Mouse (Mus musculus): ENCODE data around the gene Gm43951. TPM values are rescaled to one million over a fixed set of nuclear protein-coding genes. Genes with fewer than 3 reads are reported as not detected.

Gm43951 gene
- total and polyA plus RNA-seq, 3 experiments: 0.41 to 0.76 TPM; not detected in 1

DNA sequence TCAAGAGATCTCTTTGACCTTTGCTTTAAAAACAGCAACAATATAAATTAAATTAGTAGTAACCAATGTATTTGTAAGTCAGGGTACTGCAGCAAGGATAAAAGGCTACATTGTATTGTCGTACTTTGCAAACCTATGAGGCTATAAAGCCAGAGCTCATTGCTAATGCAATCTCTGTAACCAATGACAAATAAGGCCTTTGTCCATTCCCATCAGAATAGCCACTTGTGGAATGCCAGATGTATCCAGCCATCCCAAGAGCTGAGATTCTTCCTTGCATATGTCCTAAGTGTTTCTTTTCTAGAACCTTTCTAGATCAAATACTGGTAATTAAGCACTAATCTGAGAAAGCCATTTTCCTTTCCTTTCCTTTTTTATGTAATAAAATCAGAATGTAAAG is 15.8 kb downstream of the Gm43951 start:
- no peak overlapping the region for H3K4me3 ChIP-seq (ENCODE audit: low read depth, low read length)
- no peak for DNase-seq (ENCODE audit: low spot score)
- H3K27me3 ChIP-seq (ENCODE audit: insufficient read depth, low read length): no peaks in the 10 kb centered on the region
- peaks cover 65% of the 10 kb centered on the region for H3K36me3 ChIP-seq (replicated peaks)
- no peaks in the 10 kb centered on the region for H3K4me1 ChIP-seq (ENCODE audit: insufficient read depth, low read depth, low read length)
- TF ChIP-seq TAL1 (conservative IDR thresholded peaks at IDR 0.05; ENCODE audit: low read depth, low read length): no peak
- TF ChIP-seq GATA2 (IDR thresholded peaks at IDR 0.05; ENCODE audit: borderline replicate concordance, low read depth, low read length): no peak
- TF ChIP-seq CTCF (IDR thresholded peaks at IDR 0.05; ENCODE audit: low read depth, low read length): no peak
- no peak for TF ChIP-seq POLR2AphosphoS5 (IDR thresholded peaks at IDR 0.05; ENCODE audit: insufficient replicate concordance, low read depth, low read length)
- TF ChIP-seq GATA1 (IDR thresholded peaks at IDR 0.05; ENCODE audit: borderline replicate concordance, low read length): no peak
- no peak for ATAC-seq (ENCODE audit: extremely low read depth, insufficient number of reproducible peaks, low FRiP score, poor library complexity, severe bottlenecking)
- no peaks in the 10 kb centered on the region for H3K9me3 ChIP-seq (replicated peaks)

DNA sequence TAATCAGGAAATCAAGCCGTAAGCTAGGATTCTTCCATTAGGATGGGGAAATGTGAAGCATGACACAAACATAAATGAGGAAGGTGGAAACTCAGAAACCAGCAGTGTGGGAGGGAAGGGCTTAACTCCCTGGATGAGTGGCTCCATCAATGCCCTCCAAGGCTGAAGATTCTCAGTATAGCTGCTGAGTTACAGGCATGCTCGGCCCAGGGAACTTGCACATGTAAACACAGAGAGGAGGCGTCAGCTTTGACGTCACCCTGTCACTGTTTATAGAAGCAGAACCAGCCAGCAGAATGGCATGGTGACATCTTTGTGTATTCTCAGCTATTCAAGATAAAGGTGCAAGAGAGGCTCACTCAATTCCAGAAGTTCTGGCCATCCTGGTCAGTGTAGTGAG is 22.4 kb downstream of the Gm43951 start:
- Histone ChIP-seq H3K27me3 (ENCODE audit: insufficient read depth, low read length) (no peaks in the 10 kb centered on the region), H3K4me1 (ENCODE audit: insufficient read depth, low read depth, low read length) (no peaks in the 10 kb centered on the region), H3K36me3 (replicated peaks) (peaks cover 74% of the 10 kb centered on the region), H3K9me3 (replicated peaks) (no peaks in the 10 kb centered on the region), H3K4me3 (ENCODE audit: low read depth, low read length) (no peak overlapping the region)
- DNase-seq (ENCODE audit: low spot score) (no peak), ATAC-seq (ENCODE audit: extremely low read depth, insufficient number of reproducible peaks, low FRiP score, poor library complexity, severe bottlenecking) (no peak)
- TF ChIP-seq CTCF (IDR thresholded peaks at IDR 0.05; ENCODE audit: low read depth, low read length): no peak

DNA sequence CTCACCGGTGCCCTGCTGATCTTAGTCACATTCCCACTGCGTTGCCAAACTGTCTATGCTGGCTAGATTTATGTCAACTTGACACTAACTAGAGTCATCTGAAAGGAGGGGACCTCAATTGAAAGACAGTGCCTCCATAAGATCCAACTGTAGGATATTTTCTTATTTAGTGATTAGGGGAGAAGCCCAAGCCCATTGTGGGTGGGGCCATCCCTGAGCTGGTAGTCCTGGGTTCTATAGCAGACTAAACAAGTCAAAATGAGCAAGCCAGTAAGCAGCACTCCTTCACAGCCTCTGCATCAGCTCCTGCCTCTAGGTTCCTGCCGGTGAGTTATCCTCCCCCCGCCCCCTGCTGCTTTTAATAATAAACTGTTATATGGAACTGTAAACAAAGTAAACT is 25.5 kb downstream of the Gm43951 start:
- TF ChIP-seq CTCF (IDR thresholded peaks at IDR 0.05; ENCODE audit: low read depth, low read length) (no peak), POLR2AphosphoS5 (IDR thresholded peaks at IDR 0.05; ENCODE audit: insufficient replicate concordance, low read depth, low read length) (no peak), GATA2 (IDR thresholded peaks at IDR 0.05; ENCODE audit: borderline replicate concordance, low read depth, low read length) (no peak), TAL1 (conservative IDR thresholded peaks at IDR 0.05; ENCODE audit: low read depth, low read length) (no peak), GATA1 (IDR thresholded peaks at IDR 0.05; ENCODE audit: borderline replicate concordance, low read length) (no peak)
- peaks cover 76% of the 10 kb centered on the region for H3K36me3 ChIP-seq (replicated peaks)

DNA sequence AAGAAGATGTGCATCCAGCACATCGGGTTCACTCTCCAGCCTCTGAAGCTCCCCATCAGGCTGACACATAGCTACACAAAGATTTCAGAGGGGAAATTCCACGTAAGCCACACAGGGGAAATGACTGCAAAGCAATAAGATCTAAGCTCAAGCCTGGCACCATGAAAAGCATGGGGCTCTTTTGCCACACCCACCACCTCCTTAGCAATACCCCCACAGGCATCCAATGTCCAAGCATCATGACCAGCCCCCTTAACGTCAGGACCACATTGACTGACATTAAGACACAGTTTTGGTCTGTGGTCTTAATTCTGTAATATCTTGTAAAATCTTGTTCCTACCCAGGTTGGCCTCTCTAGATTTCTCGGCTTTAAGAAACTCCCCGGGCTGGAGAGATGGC is 26.1 kb downstream of the Gm43951 start:
- no peak for DNase-seq (ENCODE audit: low spot score)
- Histone ChIP-seq H3K4me3 (ENCODE audit: low read depth, low read length) (no peak overlapping the region), H3K27me3 (ENCODE audit: insufficient read depth, low read length) (no peaks in the 10 kb centered on the region), H3K36me3 (replicated peaks) (peaks cover 76% of the 10 kb centered on the region), H3K9me3 (replicated peaks) (no peaks in the 10 kb centered on the region), H3K4me1 (ENCODE audit: insufficient read depth, low read depth, low read length) (no peaks in the 10 kb centered on the region)
- ATAC-seq (ENCODE audit: extremely low read depth, insufficient number of reproducible peaks, low FRiP score, poor library complexity, severe bottlenecking): no peak
- no peak for TF ChIP-seq CTCF (IDR thresholded peaks at IDR 0.05; ENCODE audit: low read depth, low read length)
- TF ChIP-seq GATA1 (IDR thresholded peaks at IDR 0.05; ENCODE audit: borderline replicate concordance, low read length): no peak
- no peak for TF ChIP-seq POLR2AphosphoS5 (IDR thresholded peaks at IDR 0.05; ENCODE audit: insufficient replicate concordance, low read depth, low read length)
- no peak for TF ChIP-seq TAL1 (conservative IDR thresholded peaks at IDR 0.05; ENCODE audit: low read depth, low read length)
- TF ChIP-seq GATA2 (IDR thresholded peaks at IDR 0.05; ENCODE audit: borderline replicate concordance, low read depth, low read length): no peak

More for the DNA sequence above, 25.5 kb downstream of the Gm43951 start:
- Histone ChIP-seq H3K9me3 (replicated peaks) (no peaks in the 10 kb centered on the region), H3K4me1 (ENCODE audit: insufficient read depth, low read depth, low read length) (no peaks in the 10 kb centered on the region), H3K27me3 (ENCODE audit: insufficient read depth, low read length) (no peaks in the 10 kb centered on the region), H3K4me3 (ENCODE audit: low read depth, low read length) (no peak overlapping the region)
- DNase-seq (ENCODE audit: low spot score): no peak
- no peak for ATAC-seq (ENCODE audit: extremely low read depth, insufficient number of reproducible peaks, low FRiP score, poor library complexity, severe bottlenecking)

DNA sequence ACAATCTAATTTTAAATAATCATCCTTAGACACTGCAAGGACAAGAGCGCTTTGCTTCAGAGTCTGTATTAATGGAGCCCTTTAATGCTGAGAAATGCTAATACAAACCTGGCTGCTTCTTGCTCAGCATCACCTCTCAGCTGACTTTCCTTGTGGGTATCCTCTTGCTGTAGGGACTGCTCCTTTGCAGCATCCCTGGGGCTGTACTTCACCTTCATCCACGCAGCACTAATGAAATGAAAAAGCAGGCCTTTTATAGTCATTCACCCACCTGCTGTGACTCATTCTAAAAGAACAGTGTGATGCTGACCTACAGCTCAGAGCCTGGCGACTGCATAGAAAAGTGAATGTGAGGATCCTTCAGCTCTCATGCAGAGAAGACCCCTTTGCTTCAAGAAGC is 30.1 kb downstream of the Gm43951 start:
- Histone ChIP-seq H3K4me3 (ENCODE audit: low read depth, low read length) (no peak overlapping the region), H3K27me3 (ENCODE audit: insufficient read depth, low read length) (no peaks in the 10 kb centered on the region), H3K36me3 (replicated peaks) (peaks cover 86% of the 10 kb centered on the region), H3K4me1 (ENCODE audit: insufficient read depth, low read depth, low read length) (no peaks in the 10 kb centered on the region), H3K9me3 (replicated peaks) (no peaks in the 10 kb centered on the region)
- TF ChIP-seq CTCF (IDR thresholded peaks at IDR 0.05; ENCODE audit: low read depth, low read length) (no peak), TAL1 (conservative IDR thresholded peaks at IDR 0.05; ENCODE audit: low read depth, low read length) (no peak), GATA1 (IDR thresholded peaks at IDR 0.05; ENCODE audit: borderline replicate concordance, low read length) (no peak), GATA2 (IDR thresholded peaks at IDR 0.05; ENCODE audit: borderline replicate concordance, low read depth, low read length) (no peak), POLR2AphosphoS5 (IDR thresholded peaks at IDR 0.05; ENCODE audit: insufficient replicate concordance, low read depth, low read length) (no peak)
- ATAC-seq (ENCODE audit: extremely low read depth, insufficient number of reproducible peaks, low FRiP score, poor library complexity, severe bottlenecking) (no peak), DNase-seq (ENCODE audit: low spot score) (no peak)

DNA sequence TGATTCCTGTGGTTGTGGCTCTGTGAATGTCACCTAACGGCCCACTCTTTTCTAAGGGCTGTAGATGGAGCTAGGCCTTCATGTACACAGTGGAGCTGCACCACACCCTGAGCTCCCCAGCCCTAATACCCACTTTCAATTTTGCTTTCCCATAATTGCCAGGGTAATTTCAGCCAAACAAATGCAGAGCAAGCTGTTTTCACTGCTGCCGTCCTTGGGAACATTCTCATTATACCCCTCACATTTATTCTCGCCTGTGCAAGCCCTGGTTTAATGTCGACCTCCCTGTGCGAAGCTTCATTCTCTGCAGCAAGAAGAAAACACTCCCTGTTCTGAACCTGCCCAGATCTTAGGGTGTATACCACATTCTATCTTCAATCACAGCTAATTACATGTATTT is 30.7 kb downstream of the Gm43951 start:
- Histone ChIP-seq H3K4me3 (ENCODE audit: low read depth, low read length) (no peak overlapping the region), H3K27me3 (ENCODE audit: insufficient read depth, low read length) (no peaks in the 10 kb centered on the region), H3K36me3 (replicated peaks) (peaks cover 80% of the 10 kb centered on the region), H3K4me1 (ENCODE audit: insufficient read depth, low read depth, low read length) (no peaks in the 10 kb centered on the region), H3K9me3 (replicated peaks) (no peaks in the 10 kb centered on the region)
- DNase-seq (ENCODE audit: low spot score) (no peak), ATAC-seq (ENCODE audit: extremely low read depth, insufficient number of reproducible peaks, low FRiP score, poor library complexity, severe bottlenecking) (no peak)
- TF ChIP-seq TAL1 (conservative IDR thresholded peaks at IDR 0.05; ENCODE audit: low read depth, low read length) (no peak), GATA2 (IDR thresholded peaks at IDR 0.05; ENCODE audit: borderline replicate concordance, low read depth, low read length) (no peak), GATA1 (IDR thresholded peaks at IDR 0.05; ENCODE audit: borderline replicate concordance, low read length) (no peak), CTCF (IDR thresholded peaks at IDR 0.05; ENCODE audit: low read depth, low read length) (no peak)

DNA sequence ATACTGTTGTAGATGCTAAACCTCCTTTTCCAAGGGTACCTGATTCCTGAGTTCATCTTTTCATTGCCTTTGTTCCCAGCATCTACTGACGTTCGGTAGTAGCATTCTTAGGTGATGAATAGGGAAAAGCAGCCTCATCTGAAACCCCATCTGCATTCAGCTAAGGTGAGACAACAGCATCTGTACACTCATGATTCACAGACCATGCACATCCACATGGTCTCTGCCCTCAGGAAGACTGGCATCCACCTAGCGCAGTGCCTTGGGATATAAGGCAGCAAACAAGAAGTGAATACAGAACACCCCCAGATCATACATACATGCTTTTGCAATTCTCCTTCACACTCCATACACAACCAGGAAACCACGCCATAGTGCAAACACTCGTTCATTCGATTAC is 31.9 kb downstream of the Gm43951 start:
- no peak for DNase-seq (ENCODE audit: low spot score)

More for the DNA sequence above, 31.9 kb downstream of the Gm43951 start:
- H3K36me3 ChIP-seq (replicated peaks): peaks cover 80% of the 10 kb centered on the region
- no peaks in the 10 kb centered on the region for H3K9me3 ChIP-seq (replicated peaks)
- no peaks in the 10 kb centered on the region for H3K4me1 ChIP-seq (ENCODE audit: insufficient read depth, low read depth, low read length)
- ATAC-seq (ENCODE audit: extremely low read depth, insufficient number of reproducible peaks, low FRiP score, poor library complexity, severe bottlenecking): no peak
- no peak for TF ChIP-seq POLR2AphosphoS5 (IDR thresholded peaks at IDR 0.05; ENCODE audit: insufficient replicate concordance, low read depth, low read length)
- TF ChIP-seq CTCF (IDR thresholded peaks at IDR 0.05; ENCODE audit: low read depth, low read length): no peak
- TF ChIP-seq GATA1 (IDR thresholded peaks at IDR 0.05; ENCODE audit: borderline replicate concordance, low read length): no peak
- no peak for TF ChIP-seq GATA2 (IDR thresholded peaks at IDR 0.05; ENCODE audit: borderline replicate concordance, low read depth, low read length)
- no peak for TF ChIP-seq TAL1 (conservative IDR thresholded peaks at IDR 0.05; ENCODE audit: low read depth, low read length)
- H3K4me3 ChIP-seq (ENCODE audit: low read depth, low read length): no peak overlapping the region
- H3K27me3 ChIP-seq (ENCODE audit: insufficient read depth, low read length): no peaks in the 10 kb centered on the region
